ENCODE assay signal across 24 mouse cellular contexts in genomic region chr6:49606626-49607158, GRCm38 (mm10).
A peak's percentile ranks its signal among the peaks of the same experiment; 100 is the strongest.
DNase-seq lines count a peak whose midpoint lies in the region; ATAC-seq and TF ChIP-seq lines count a peak whose summit lies in the region.
"Had no signal": no experiment of that assay in that cellular context is flagged by ENCODE, and none has a peak within 500 bp of the region (broad histone marks: within the 10 kb centered on the region; RNA-seq: fewer than 3 reads in every experiment).

No protein-coding gene starts in this region.

- H3K27ac ChIP-seq in hindbrain, embryonic 13.5 days, result no peak overlapping the region
- no peak overlapping the region for H3K27ac ChIP-seq in hindbrain, embryonic 10.5 days
- no peak overlapping the region for H3K27ac ChIP-seq in midbrain, embryonic 15.5 days
- H3K27ac ChIP-seq in midbrain, embryonic 11.5 days (ENCODE audit: low read depth, low read length), result no peak overlapping the region
- H3K27ac ChIP-seq in hindbrain, embryonic 15.5 days (replicated peaks), result no peak overlapping the region
- no peak overlapping the region for H3K27ac ChIP-seq in midbrain, postnatal 0 days (ENCODE audit: low read depth, low read length)
- no peak overlapping the region for H3K27ac ChIP-seq in liver, postnatal 0 days (ENCODE audit: low read depth)
- H3K27ac ChIP-seq: embryonic facial prominence, embryonic 12.5 days; layer of hippocampus, adult 2 months; limb, embryonic 13.5 days; liver, embryonic 12.5 days; neural tube, embryonic 12.5 days; stomach, postnatal 0 days had no signal

- no peak overlapping the region for H3K4me2 ChIP-seq in hindbrain, embryonic 13.5 days
- no peak overlapping the region for H3K4me2 ChIP-seq in midbrain, embryonic 15.5 days
- H3K4me2 ChIP-seq in midbrain, embryonic 11.5 days, result no peak overlapping the region
- H3K4me2 ChIP-seq in hindbrain, embryonic 15.5 days, result no peak overlapping the region
- no peak overlapping the region for H3K4me2 ChIP-seq in midbrain, postnatal 0 days (ENCODE audit: low read depth, low read length, poor library complexity, severe bottlenecking)
- no peak overlapping the region for H3K4me2 ChIP-seq in liver, postnatal 0 days (ENCODE audit: low read depth, low read length)
- H3K4me2 ChIP-seq: embryonic facial prominence, embryonic 12.5 days; limb, embryonic 13.5 days; liver, embryonic 12.5 days; neural tube, embryonic 12.5 days had no signal

- no peak for DNase-seq in hindbrain, embryonic 10.5 days (ENCODE audit: low spot score)
- no peak for DNase-seq in midbrain, embryonic 11.5 days (ENCODE audit: low spot score, missing footprints)
- DNase-seq in midbrain, postnatal 0 days (ENCODE audit: low spot score), result peak; percentile 38
- no peak for DNase-seq in liver, postnatal 0 days
- DNase-seq: adrenal gland, adult 2 months; cerebellum, adult 18-20 months; cerebellum, postnatal 25 days; forebrain, postnatal 0 days; gastrocnemius, postnatal 36 days; kidney, postnatal 14 days; lung, adult 2 months; right cerebral cortex, postnatal 14 days; thymus, adult 2 months had no signal

- no peaks in the 10 kb centered on the region for H3K9me3 ChIP-seq in hindbrain, embryonic 13.5 days
- H3K9me3 ChIP-seq in hindbrain, embryonic 10.5 days, result no peaks in the 10 kb centered on the region
- H3K9me3 ChIP-seq in midbrain, embryonic 15.5 days, result no peaks in the 10 kb centered on the region
- H3K9me3 ChIP-seq in midbrain, embryonic 11.5 days (ENCODE audit: control insufficient read depth, low read length), result no peaks in the 10 kb centered on the region
- H3K9me3 ChIP-seq in hindbrain, embryonic 15.5 days, result no peaks in the 10 kb centered on the region
- H3K9me3 ChIP-seq in midbrain, postnatal 0 days (ENCODE audit: low read length), result no peaks in the 10 kb centered on the region
- H3K9me3 ChIP-seq in liver, postnatal 0 days (ENCODE audit: low read length), result no peaks in the 10 kb centered on the region
- H3K9me3 ChIP-seq: embryonic facial prominence, embryonic 12.5 days; limb, embryonic 13.5 days; liver, embryonic 12.5 days; neural tube, embryonic 12.5 days had no signal

- no peaks in the 10 kb centered on the region for H3K36me3 ChIP-seq in hindbrain, embryonic 13.5 days
- H3K36me3 ChIP-seq in hindbrain, embryonic 10.5 days, result no peaks in the 10 kb centered on the region
- no peaks in the 10 kb centered on the region for H3K36me3 ChIP-seq in midbrain, embryonic 15.5 days (replicated peaks)
- no peaks in the 10 kb centered on the region for H3K36me3 ChIP-seq in midbrain, embryonic 11.5 days (ENCODE audit: control insufficient read depth, insufficient read depth, low read length)
- no peaks in the 10 kb centered on the region for H3K36me3 ChIP-seq in hindbrain, embryonic 15.5 days
- no peaks in the 10 kb centered on the region for H3K36me3 ChIP-seq in midbrain, postnatal 0 days (ENCODE audit: insufficient read depth, low read length)
- H3K36me3 ChIP-seq in liver, postnatal 0 days (replicated peaks; ENCODE audit: insufficient read depth, low read length), result no peaks in the 10 kb centered on the region
- H3K36me3 ChIP-seq: embryonic facial prominence, embryonic 12.5 days; limb, embryonic 13.5 days; liver, embryonic 12.5 days; neural tube, embryonic 12.5 days had no signal

- TF ChIP-seq CTCF in midbrain, postnatal 0 days (IDR thresholded peaks at IDR 0.05), result no peak
- TF ChIP-seq CTCF in liver, postnatal 0 days (IDR thresholded peaks at IDR 0.05; ENCODE audit: low read depth), result no peak

- H3K27me3 ChIP-seq in hindbrain, embryonic 13.5 days, result no peaks in the 10 kb centered on the region
- H3K27me3 ChIP-seq in hindbrain, embryonic 10.5 days (ENCODE audit: insufficient read depth, poor library complexity, severe bottlenecking), result no peaks in the 10 kb centered on the region
- H3K27me3 ChIP-seq in midbrain, embryonic 15.5 days (replicated peaks), result no peaks in the 10 kb centered on the region
- no peaks in the 10 kb centered on the region for H3K27me3 ChIP-seq in midbrain, embryonic 11.5 days (ENCODE audit: control insufficient read depth, insufficient read depth, low read length)
- H3K27me3 ChIP-seq in hindbrain, embryonic 15.5 days, result no peaks in the 10 kb centered on the region
- no peaks in the 10 kb centered on the region for H3K27me3 ChIP-seq in midbrain, postnatal 0 days (ENCODE audit: insufficient read depth, low read length)
- H3K27me3 ChIP-seq in liver, postnatal 0 days (ENCODE audit: insufficient read depth, low read length), result no peaks in the 10 kb centered on the region
- H3K27me3 ChIP-seq: embryonic facial prominence, embryonic 12.5 days; limb, embryonic 13.5 days; liver, embryonic 12.5 days; neural tube, embryonic 12.5 days had no signal

- 22% methylated on average over 9 of the region's 9 CpGs for WGBS in hindbrain, embryonic 13.5 days
- 50% methylated on average over 9 of the region's 9 CpGs for WGBS in hindbrain, embryonic 10.5 days
- 48% methylated on average over 9 of the region's 9 CpGs for WGBS in midbrain, embryonic 15.5 days
- WGBS in midbrain, embryonic 11.5 days, result 75% methylated on average over 9 of the region's 9 CpGs
- 19% methylated on average over 9 of the region's 9 CpGs for WGBS in hindbrain, embryonic 15.5 days
- 42% methylated on average over 9 of the region's 9 CpGs for WGBS in midbrain, postnatal 0 days
- 65% methylated on average over 9 of the region's 9 CpGs for WGBS in liver, postnatal 0 days (ENCODE audit: insufficient replicate concordance)

- TF ChIP-seq EP300 in liver, postnatal 0 days (IDR thresholded peaks at IDR 0.05; ENCODE audit: low read depth), result no peak

- ATAC-seq in hindbrain, embryonic 13.5 days (ENCODE audit: low FRiP score), result 0 out of 2 replicates have a peak, but pooled peaks have one; percentile 43
- peak; percentile 46; the same call in 1 of the 2 replicates for ATAC-seq in midbrain, embryonic 15.5 days (replicated peaks)
- ATAC-seq in midbrain, embryonic 11.5 days (ENCODE audit: low FRiP score), result no peak
- ATAC-seq in hindbrain, embryonic 15.5 days (ENCODE audit: low FRiP score, low read depth), result peak; percentile 42; the same call in 1 of the 2 replicates
- ATAC-seq in midbrain, postnatal 0 days (ENCODE audit: low FRiP score), result no peak
- no peak for ATAC-seq in liver, postnatal 0 days
- ATAC-seq: forebrain, postnatal 0 days; intestine, postnatal 0 days; liver, embryonic 12.5 days had no signal

- H3K4me3 ChIP-seq in hindbrain, embryonic 13.5 days, result no peak overlapping the region
- H3K4me3 ChIP-seq in hindbrain, embryonic 10.5 days, result no peak overlapping the region
- no peak overlapping the region for H3K4me3 ChIP-seq in midbrain, embryonic 15.5 days
- no peak overlapping the region for H3K4me3 ChIP-seq in midbrain, embryonic 11.5 days (ENCODE audit: low read depth, low read length)
- no peak overlapping the region for H3K4me3 ChIP-seq in hindbrain, embryonic 15.5 days
- no peak overlapping the region for H3K4me3 ChIP-seq in midbrain, postnatal 0 days (ENCODE audit: low read depth, low read length)
- no peak overlapping the region for H3K4me3 ChIP-seq in liver, postnatal 0 days (ENCODE audit: low read depth, low read length)
- H3K4me3 ChIP-seq: embryonic facial prominence, embryonic 12.5 days; layer of hippocampus, adult 2 months; limb, embryonic 13.5 days; liver, embryonic 12.5 days; megakaryocyte, embryonic 14.5 days; neural tube, embryonic 12.5 days had no signal

- H3K9ac ChIP-seq in hindbrain, embryonic 13.5 days, result no peak overlapping the region
- no peak overlapping the region for H3K9ac ChIP-seq in midbrain, embryonic 15.5 days
- H3K9ac ChIP-seq in midbrain, embryonic 11.5 days (ENCODE audit: low read length), result no peak overlapping the region
- no peak overlapping the region for H3K9ac ChIP-seq in hindbrain, embryonic 15.5 days
- H3K9ac ChIP-seq in midbrain, postnatal 0 days (replicated peaks; ENCODE audit: low read length, poor library complexity, severe bottlenecking), result no peak overlapping the region
- no peak overlapping the region for H3K9ac ChIP-seq in liver, postnatal 0 days (replicated peaks)
- H3K9ac ChIP-seq: embryonic facial prominence, embryonic 12.5 days; forebrain, postnatal 0 days; limb, embryonic 13.5 days; liver, embryonic 12.5 days; neural tube, embryonic 12.5 days had no signal

- peaks cover 25% of the 10 kb centered on the region for H3K4me1 ChIP-seq in hindbrain, embryonic 13.5 days (replicated peaks)
- peaks cover 16% of the 10 kb centered on the region; the same call in 1 of the 2 replicates for H3K4me1 ChIP-seq in hindbrain, embryonic 10.5 days (replicated peaks)
- H3K4me1 ChIP-seq in midbrain, embryonic 15.5 days, result peaks cover 23% of the 10 kb centered on the region
- H3K4me1 ChIP-seq in midbrain, embryonic 11.5 days (ENCODE audit: control insufficient read depth, insufficient read depth, low read length), result no peaks in the 10 kb centered on the region
- H3K4me1 ChIP-seq in hindbrain, embryonic 15.5 days (replicated peaks), result peaks cover 11% of the 10 kb centered on the region
- peaks cover 9% of the 10 kb centered on the region for H3K4me1 ChIP-seq in midbrain, postnatal 0 days (ENCODE audit: insufficient read depth, low read length)
- no peaks in the 10 kb centered on the region for H3K4me1 ChIP-seq in liver, postnatal 0 days (ENCODE audit: insufficient read depth)
- H3K4me1 ChIP-seq: limb, embryonic 13.5 days; liver, embryonic 12.5 days; megakaryocyte, embryonic 14.5 days had no signal

Comparison
In these comparisons a context has a peak if more than half of its experiments do, and no peak if none do; other contexts are left out.
1. ATAC-seq: peak in hindbrain, embryonic 13.5 days (single experiment), midbrain, embryonic 15.5 days (single experiment) and hindbrain, embryonic 15.5 days (single experiment); none in midbrain, embryonic 11.5 days (single experiment), midbrain, postnatal 0 days (single experiment) and liver, postnatal 0 days (single experiment).